Mouse (Mus musculus) forebrain, embryonic 10.5 days (tissue): ENCODE measurements around the gene Gins1. TPM values are rescaled to one million over a fixed set of nuclear protein-coding genes. Genes with fewer than 3 reads are reported as not detected.

ENCODE experiments used
- DNase-seq: peaks from one replicate; pipeline ENCODE4 v3.0.0-alpha.2; 2017; ENCODE audit warnings: low spot score; ENCODE audit errors: extremely low spot score
- H3K27ac ChIP-seq: fragments of 300-500 bp; sonication (generic); 2 replicates; pipeline ENCODE4 v1.5.1; 2016; ENCODE audit warnings: mild to moderate bottlenecking
- H3K27me3 ChIP-seq: fragments of 300-500 bp; sonication (generic); 2 replicates; pipeline ENCODE4 v1.6.1; 2016; ENCODE audit warnings: mild to moderate bottlenecking; ENCODE audit not compliant: poor library complexity, severe bottlenecking
- H3K36me3 ChIP-seq: fragments of 300-500 bp; sonication (generic); replicated peaks from 2 replicates; pipeline ENCODE4 v1.6.1; 2016; ENCODE audit warnings: mild to moderate bottlenecking, moderate library complexity
- H3K4me1 ChIP-seq: fragments of 300-500 bp; sonication (generic); 2 replicates; pipeline ENCODE4 v1.6.1; 2016
- H3K4me3 ChIP-seq: fragments of 300-500 bp; sonication (generic); 2 replicates; pipeline ENCODE4 v1.5.1; 2016; ENCODE audit warnings: mild to moderate bottlenecking, moderate library complexity
- H3K9me3 ChIP-seq: fragments of 300-500 bp; sonication (generic); 2 replicates; pipeline ENCODE4 v1.6.1; 2016; ENCODE audit warnings: mild to moderate bottlenecking, moderate library complexity
- WGBS: fragments of 180-500 bp; shearing (Covaris S2); methylation state at CpG from one replicate; pipeline ENCODE4 v1.1.7; 2016; 5-methylcytosine and 5-hydroxymethylcytosine counted together
- polyA plus RNA-seq: library from polyadenylated mRNA; unstranded; fragments of >200 nt; fragmentation: Nextera tagmentation; extraction: Ambion mirVana; gene quantifications from 2 replicates; pipeline ENCODE4 v1.2.1, GENCODE M21; 2016

Gene Gins1
- polyA plus RNA-seq, 1 experiment from 2014 or later: 86.6 TPM

DNA sequence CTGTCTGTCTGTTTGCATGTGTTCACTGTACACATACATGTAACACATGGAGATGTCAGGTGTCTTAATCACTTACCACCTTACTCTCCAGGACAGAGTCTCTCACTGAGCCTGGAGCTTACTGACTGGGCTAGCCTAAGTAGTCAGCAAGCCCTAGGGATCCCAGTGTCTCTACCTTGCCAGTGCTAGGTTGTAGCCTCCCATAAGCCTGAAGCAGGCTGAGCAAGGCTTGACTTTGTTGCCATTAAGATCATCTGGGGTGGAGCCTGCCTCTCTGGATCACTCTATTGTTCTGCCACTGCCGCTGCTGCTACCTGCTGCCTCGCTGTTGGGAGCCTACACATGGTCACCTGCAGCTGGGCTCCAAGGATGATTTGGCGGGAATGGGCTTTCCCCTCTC, 67.5 kb downstream of the Gins1 start:
- H3K27me3 ChIP-seq: no peaks in the 10 kb centered on the region
- 90% methylated on average over 3 of the region's 3 CpGs for WGBS
- no peak overlapping the region for H3K4me3 ChIP-seq
- peaks cover 99% of the 10 kb centered on the region for H3K36me3 ChIP-seq
- DNase-seq: no peak
- H3K9me3 ChIP-seq: no peaks in the 10 kb centered on the region
- H3K4me1 ChIP-seq: 0 out of 2 replicates have a peak, but pooled peaks cover 4% of the 10 kb centered on the region
- H3K27ac ChIP-seq: no peak overlapping the region

DNA sequence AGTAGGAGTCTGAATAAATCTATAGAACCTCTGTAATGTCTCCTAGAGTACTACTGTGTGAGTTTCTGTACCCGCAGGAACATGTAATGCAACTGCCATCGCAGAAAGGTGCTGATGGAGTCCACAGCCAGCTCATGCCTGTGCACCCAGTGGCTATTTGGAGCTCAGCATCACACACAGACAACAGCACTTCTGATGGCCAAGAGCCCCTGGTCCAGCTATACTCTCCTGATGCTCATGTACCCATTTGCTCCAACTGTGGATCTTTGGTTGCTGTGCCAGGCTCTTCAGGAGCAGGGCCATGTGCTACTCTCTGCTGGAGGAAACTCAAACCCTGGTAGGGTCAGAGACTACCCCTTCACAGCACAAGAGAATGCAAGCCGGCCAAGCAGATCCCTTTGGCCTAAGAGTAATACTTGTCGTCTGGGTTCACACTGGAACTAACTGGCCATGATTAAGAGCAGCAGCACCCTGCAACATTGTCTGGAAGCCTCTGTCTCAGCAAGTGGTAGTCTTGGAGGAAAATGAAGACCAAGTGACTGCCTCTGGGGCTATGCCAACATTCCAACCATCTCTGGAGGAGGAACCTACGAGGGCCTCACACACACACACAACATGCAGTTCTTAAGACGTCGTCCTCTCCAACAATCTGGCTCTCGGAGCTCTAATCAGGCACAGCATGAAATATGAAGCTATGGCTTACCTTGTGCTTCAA, 68.4 kb downstream of the Gins1 start:
- 93% methylated on average over 8 of the region's 8 CpGs for WGBS
- Histone ChIP-seq H3K9me3 (no peaks in the 10 kb centered on the region), H3K36me3 (peaks cover 99% of the 10 kb centered on the region), H3K27ac (no peak overlapping the region), H3K4me1 (0 out of 2 replicates have a peak, but pooled peaks cover 4% of the 10 kb centered on the region), H3K4me3 (no peak overlapping the region), H3K27me3 (no peaks in the 10 kb centered on the region)
- DNase-seq: no peak

DNA sequence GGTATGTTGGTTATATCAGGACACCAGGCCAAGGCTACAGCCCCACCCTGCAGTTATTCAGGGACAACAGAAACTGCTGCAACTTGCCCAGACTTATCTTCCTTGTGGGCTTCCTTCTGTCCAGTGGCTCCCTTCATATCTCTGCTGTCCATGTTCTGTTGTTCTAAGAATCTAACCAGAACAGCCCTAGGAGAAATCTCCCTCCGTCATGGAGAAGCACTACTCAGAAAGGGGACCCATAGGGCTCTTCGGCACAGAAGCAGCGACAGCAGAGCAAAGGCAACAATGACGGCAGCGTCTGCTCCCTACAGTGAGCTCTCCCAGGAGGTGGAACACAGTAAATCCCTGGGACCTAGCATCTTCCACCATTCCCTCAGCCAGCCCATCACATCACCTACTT, 71.7 kb downstream of the Gins1 start:
- H3K27ac ChIP-seq: no peak overlapping the region
- H3K4me3 ChIP-seq: no peak overlapping the region
- no peaks in the 10 kb centered on the region for H3K27me3 ChIP-seq
- no peaks in the 10 kb centered on the region for H3K9me3 ChIP-seq
- 85% methylated on average over 5 of the region's 5 CpGs for WGBS
- H3K36me3 ChIP-seq: peaks cover 80% of the 10 kb centered on the region
- no peak for DNase-seq
- 0 out of 2 replicates have a peak, but pooled peaks cover 4% of the 10 kb centered on the region for H3K4me1 ChIP-seq

DNA sequence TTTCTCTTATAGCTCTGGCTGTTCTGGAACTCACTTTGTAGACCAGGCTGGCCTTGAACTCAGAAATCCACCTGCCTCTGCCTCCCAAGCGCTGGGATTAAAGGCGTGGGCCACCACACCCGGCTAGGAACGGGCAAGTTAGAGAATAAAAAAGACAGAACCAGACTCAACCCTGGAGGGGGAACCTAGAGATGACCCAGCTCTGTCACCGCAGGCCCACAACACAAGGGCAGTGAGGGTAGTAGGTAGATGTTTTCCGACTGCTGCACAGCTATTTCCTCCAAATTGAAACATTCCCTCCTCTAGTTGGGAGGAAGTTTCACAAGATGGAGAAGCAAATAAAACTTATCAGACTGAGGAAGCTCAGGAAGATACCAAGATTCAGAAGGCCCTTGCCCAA, 72.5 kb downstream of the Gins1 start:
- H3K27ac ChIP-seq: no peak overlapping the region
- no peaks in the 10 kb centered on the region for H3K27me3 ChIP-seq
- no peak overlapping the region for H3K4me3 ChIP-seq
- WGBS: 97% methylated on average over 6 of the region's 6 CpGs
- no peaks in the 10 kb centered on the region for H3K9me3 ChIP-seq
- DNase-seq: no peak
- no peaks in the 10 kb centered on the region for H3K4me1 ChIP-seq
- H3K36me3 ChIP-seq: peaks cover 72% of the 10 kb centered on the region

DNA sequence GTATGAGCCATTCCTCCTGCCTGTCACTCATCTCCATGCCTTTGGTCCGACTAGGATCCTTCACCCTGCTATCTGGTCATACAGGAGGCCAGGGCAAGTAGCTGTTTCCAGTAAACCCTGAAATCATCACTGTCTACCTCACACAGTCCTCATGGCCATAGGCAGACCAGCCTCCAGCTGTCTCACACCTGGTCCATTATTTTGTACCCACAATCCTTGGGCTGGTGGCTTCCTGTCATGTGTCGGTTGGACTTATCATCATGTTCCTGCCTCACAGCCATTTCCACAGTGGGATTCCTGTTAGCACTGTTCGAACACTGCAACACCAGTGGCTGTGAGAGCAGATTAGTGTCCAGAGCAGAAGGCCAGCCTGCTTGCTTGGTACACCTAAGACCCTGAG, 73.6 kb downstream of the Gins1 start:
- Histone ChIP-seq H3K9me3 (no peaks in the 10 kb centered on the region), H3K27me3 (no peaks in the 10 kb centered on the region), H3K4me1 (no peaks in the 10 kb centered on the region), H3K27ac (no peak overlapping the region), H3K4me3 (no peak overlapping the region), H3K36me3 (peaks cover 61% of the 10 kb centered on the region)
- 94% methylated on average over 3 of the region's 3 CpGs for WGBS
- no peak for DNase-seq

DNA sequence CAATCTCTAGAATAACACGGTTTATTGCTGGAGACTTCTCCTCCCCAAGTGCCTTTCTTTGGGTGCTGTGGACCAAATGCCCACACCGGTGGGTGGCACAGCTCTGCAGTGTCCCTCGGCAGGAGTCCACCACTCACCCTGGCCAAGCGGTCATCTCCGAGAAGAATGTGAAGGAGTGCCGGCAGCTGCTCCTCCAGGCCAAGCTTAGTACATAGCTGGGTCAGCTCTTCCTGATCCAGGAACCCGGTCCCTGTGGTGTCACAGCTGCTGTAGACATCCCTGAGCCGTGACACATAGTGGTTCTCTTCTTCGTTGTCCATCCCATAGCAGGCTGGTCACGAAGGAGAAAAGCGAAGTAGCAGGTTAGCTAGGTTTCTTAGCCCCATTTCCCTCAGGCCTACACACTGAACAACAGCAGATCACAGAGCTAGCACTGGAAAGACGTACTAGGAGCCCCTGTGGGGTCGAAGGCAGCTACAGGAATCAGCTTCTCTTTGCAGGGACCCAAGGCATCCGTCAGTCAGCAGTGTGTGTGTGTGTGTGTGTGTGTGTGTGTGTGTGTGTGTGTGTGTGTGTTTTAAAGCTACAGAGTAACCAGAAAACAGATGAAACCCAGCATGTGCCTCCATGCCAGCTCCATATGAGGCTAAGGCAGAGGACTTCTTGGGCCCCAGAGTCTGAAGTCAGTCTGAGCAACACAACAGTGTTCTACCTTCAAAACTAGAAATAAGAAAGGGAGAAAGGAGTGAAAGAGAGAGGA, 74.8 kb downstream of the Gins1 start:
- DNase-seq: no peak
- 89% methylated on average over 14 of the region's 14 CpGs for WGBS
- no peak overlapping the region for H3K4me3 ChIP-seq

More for the DNA sequence above, 74.8 kb downstream of the Gins1 start:
- Histone ChIP-seq H3K27ac (no peak overlapping the region), H3K4me1 (no peaks in the 10 kb centered on the region), H3K9me3 (no peaks in the 10 kb centered on the region), H3K27me3 (no peaks in the 10 kb centered on the region), H3K36me3 (peaks cover 48% of the 10 kb centered on the region)

Other genes starting within 250 kb of the Gins1 start
- 14.1 and 17.6 TPM in 2 replicates for gene Acss1, start 236.9 kb upstream of the Gins1 start, polyA plus RNA-seq
- gene Vsx1, start 216.0 kb upstream of the Gins1 start, polyA plus RNA-seq: 0.05 TPM in 1 of 2 replicates, not detected in the other
- 36.0 and 37.1 TPM in 2 replicates for gene Entpd6, start 156.4 kb upstream of the Gins1 start, polyA plus RNA-seq
- 62.3 and 67.8 TPM in 2 replicates for gene Pygb, start 118.7 kb upstream of the Gins1 start, polyA plus RNA-seq
- gene Abhd12, start 659 bp upstream of the Gins1 start, polyA plus RNA-seq: 46.5 and 48.4 TPM in 2 replicates
- 25.7 and 28.5 TPM in 2 replicates for gene Ninl, start 134.0 kb downstream of the Gins1 start, polyA plus RNA-seq
- 55.2 and 63.9 TPM in 2 replicates for gene Nanp, start 134.0 kb downstream of the Gins1 start, polyA plus RNA-seq
- not detected in 2 replicates for gene Gm14151, start 186.9 kb downstream of the Gins1 start, polyA plus RNA-seq
- not detected in 2 replicates for gene Gm14147, start 192.8 kb downstream of the Gins1 start, polyA plus RNA-seq